Mouse (Mus musculus) large intestine, adult 2 months (tissue): ENCODE measurements at regions not wholly inside any gene's neighbourhood (a gene's known extent, or its start where the extent isn't known, plus 50 kb on each side); places are given as distances from the start of the nearest gene placed in this dataset.

Experiments
- DNase-seq: peaks from one replicate; pipeline ENCODE4 v3.0.0-alpha.2; 2012; ENCODE audit warnings: low read depth, low spot score
- WGBS: fragments of 180-500 bp; shearing (Covaris S2); methylation state at CpG from one replicate; pipeline ENCODE4 v1.1.7; 2018; 5-methylcytosine and 5-hydroxymethylcytosine counted together

- no peak for DNase-seq
- 44% methylated on average over 3 of the region's 3 CpGs for WGBS
Measured at GRCm38 (mm10) chr14:61665815-61666214, 58.6 kb downstream of the Kcnrg start.

DNA sequence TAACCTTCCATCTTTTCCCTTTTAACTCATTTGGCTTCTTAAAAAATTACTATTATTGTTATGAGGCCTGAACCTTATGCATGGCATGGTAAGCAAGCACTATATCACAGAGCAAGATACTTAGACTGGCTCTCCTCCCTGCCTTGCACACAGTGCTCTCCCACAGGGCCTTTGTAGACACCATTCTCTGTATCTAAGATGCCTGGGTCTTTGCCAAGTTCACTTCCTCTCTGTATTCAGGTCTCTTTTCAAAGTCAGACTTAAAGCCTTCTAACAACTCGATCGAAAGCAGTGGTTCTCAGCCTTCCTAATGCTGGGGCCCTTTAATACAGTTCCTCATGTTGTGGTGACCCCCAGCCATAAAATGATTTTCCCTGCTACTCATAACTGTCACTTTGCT, 65.9 kb downstream of the Kcnrg start:
- 50% methylated on average over 2 of the region's 2 CpGs for WGBS
- no peak for DNase-seq

GRCm38 (mm10) chr14:61678107-61678506, 70.8 kb downstream of the Kcnrg start:
- WGBS = 90% methylated on average over 1 of the region's 1 CpGs
- DNase-seq = no peak

DNA sequence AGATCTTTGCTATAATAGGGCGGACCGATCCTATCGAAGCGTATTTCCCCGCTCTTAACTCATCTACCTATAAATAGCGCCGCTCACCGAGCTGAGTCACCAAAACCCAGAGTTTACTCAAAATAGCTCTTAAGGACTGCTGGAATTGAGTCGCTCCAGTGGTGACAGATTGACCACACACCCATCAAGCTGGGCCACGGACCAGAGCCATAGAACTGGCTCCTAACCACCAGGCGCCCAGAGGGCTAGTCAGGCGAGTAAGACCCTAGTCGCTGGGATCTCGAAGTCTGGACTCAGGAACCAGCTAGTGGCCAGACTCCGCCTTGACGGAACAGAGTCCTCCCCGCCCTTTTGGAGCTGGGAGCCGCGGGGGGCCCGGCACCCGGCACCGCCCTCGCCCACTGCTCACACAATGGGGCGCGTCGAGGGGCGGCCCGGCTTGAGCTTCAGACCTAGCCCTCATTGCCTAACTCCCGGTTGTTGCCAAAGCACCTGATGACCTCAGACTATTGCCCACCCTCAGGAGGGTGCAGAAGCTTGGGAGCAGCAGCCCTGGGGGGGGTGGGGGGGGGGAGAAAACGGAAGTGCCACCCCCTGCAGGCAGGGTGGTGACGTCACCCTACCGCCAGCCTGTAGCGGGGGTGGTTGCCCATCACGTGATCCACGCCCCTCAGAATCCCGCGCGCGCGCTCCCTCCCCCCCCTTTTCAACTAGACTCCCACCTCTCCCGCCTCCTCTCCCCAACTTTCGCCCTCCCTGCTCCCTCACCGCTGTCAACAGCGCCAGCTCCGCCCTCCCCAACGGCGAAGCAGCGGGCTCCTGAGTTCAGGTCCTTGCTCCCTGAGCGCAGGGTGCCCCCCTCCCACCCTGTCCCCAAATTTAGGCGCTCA, 73.8 kb downstream of the Kcnrg start:
- no peak for DNase-seq
- WGBS = 1% methylated on average over 47 of the region's 50 CpGs

DNA sequence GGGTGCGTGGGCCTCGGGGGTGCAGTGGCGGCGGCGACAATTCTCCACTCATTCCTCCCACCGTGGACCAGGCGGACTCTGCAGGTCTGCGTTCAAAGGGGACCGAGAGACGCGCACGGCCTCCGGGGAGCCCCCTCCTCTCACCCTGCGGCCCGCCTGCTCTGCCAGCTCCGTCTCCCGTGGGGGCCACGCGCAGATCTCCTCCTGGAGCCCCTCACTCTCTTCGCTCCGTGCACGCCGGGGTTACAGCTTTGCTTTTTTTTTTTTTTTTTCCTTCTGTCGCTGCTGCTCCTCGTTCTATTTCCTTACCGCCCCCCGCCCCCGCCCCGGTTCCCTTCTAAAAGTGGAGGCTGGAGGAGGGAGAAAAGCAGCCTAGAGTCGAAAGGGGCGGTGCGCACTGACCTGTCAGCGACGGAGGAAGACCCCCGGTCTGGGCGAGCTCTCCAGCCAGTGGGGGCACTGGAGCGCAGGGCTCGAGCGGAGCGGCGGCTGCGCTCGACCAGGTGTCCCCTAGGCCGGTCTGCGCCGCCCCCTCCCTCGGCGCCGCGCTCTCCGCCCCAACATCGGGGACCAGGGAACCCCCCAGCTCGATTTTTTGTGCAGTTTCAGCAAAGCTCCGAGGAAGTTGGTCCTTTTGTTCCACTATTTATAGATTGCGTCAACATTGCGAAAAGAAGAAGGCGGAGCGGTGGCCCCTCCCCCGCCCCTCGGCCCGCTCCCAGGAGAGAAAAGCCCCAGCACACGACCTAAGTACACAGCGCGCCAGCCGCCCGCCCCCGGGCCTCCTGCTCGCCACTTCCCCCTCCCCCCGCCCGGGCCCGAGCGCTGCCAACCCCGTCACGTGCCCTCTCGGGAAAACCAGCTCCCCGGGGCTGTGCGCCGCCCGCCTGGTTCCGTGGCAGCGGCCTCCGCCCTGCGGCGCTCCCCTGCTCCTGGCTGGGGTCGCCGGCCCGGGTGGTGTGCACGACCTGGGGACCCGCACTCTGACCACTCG, 74.7 kb downstream of the Kcnrg start:
- under 1% methylated on average over 84 of the region's 90 CpGs for WGBS
- no peak for DNase-seq

DNA sequence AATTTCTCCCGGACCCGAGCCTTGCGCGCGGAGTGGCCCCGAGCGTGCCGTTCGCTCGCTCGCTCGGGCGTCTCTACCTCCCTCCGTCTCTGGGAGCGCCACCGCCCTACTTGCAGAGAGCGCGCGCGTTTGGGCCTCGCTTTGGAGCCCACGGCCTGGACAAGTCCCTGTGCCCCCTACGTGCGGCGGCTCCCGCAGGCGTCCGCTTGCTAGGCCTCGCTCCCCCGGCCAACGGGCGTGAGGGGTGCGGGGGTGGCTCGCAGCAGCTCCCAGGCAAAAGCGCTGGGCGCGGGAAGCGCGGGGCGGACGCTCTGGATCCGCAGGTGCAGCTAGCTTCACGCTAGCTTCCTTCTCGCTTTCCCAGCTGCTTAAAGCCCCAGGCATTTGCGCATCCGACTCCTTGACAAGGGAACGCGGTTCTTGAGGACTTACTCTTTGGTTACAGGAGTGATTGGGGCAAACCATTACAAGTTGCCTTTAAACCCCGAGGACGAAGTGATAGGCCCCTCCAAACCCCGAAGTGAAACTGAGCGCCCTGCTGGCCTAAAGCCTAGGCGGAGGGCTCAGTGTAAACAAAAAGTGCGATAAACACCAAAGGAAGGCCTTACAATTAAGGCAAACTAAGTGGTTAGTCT, 75.6 kb downstream of the Kcnrg start:
- under 1% methylated on average over 54 of the region's 54 CpGs for whole genome bisulfite sequencing
- no peak for DNase-seq

DNA sequence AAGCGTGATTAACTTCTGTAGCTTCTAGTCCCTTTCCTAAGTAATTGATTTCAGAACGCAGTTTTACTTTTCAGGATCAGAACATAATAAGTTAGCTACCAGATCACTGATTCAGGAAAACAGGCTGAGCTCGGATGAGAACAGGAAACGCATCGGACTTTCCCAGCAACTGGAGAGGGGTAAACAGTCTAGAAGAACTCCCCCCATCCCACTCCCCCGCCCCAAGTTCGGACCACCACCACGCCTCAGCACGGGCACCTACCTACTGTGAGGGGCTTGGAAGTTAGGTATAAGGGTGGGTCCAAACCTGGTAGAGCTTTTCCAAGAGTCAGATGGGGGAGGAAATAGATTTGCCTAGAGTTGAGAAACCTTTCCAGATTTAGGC, 76.1 kb downstream of the Kcnrg start:
- no peak for DNase-seq
- WGBS = 14% methylated on average over 9 of the region's 9 CpGs

GRCm38 (mm10) chr14:61683791-61684411, 76.6 kb downstream of the Kcnrg start:
- 58% methylated on average over 19 of the region's 19 CpGs for WGBS
- DNase-seq = no peak

DNA sequence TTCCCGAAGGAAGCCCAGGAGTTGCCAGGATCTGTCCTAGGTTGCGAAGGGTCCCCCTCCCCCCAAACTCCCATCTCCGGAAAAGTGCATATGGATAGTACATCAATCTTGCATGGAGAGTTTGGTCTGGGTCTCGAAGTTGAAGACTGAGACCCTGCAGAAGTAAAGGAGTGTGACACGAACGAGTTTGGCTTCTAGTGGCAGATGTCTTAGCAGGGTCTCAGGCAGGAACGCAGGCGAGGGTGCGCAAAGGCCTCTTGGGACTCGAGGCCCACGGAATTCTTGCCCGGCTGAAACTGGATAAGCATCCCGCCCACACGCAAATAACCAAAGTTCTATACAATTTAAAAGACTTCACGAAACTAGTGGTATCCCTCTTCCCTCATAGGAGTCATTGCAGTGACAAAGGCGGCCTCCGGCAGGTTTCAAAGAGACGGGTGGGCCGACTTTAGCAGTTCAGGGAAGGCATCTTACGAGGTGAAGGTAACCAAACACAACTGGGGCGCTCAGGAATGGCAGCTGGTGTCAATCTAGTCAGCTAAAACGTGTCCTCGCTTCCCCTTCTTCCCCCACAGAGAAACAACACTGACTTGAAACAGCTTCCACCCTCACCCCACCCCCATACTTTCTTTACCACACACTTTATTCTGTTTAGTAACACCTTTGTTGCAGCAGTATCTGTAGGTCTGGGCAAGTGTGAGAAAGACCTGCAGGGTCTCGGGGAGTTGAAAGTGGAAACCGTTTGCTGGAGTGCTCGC, 77.4 kb downstream of the Kcnrg start:
- DNase-seq = no peak
- WGBS = 73% methylated on average over 26 of the region's 26 CpGs

GRCm38 (mm10) chr14:61685231-61685800, 78.1 kb downstream of the Kcnrg start:
- no peak for DNase-seq
- 50% methylated on average over 12 of the region's 12 CpGs for WGBS

GRCm38 (mm10) chr14:61686101-61686691, 78.9 kb downstream of the Kcnrg start:
- no peak for DNase-seq
- 11% methylated on average over 34 of the region's 35 CpGs for WGBS

- WGBS = 2% methylated on average over 33 of the region's 33 CpGs
- DNase-seq = no peak
Measured at GRCm38 (mm10) chr14:61686821-61687341, 79.6 kb downstream of the Kcnrg start.

GRCm38 (mm10) chr14:61687346-61688012, 80.2 kb downstream of the Kcnrg start:
- no peak for DNase-seq
- WGBS = 6% methylated on average over 15 of the region's 15 CpGs

DNA sequence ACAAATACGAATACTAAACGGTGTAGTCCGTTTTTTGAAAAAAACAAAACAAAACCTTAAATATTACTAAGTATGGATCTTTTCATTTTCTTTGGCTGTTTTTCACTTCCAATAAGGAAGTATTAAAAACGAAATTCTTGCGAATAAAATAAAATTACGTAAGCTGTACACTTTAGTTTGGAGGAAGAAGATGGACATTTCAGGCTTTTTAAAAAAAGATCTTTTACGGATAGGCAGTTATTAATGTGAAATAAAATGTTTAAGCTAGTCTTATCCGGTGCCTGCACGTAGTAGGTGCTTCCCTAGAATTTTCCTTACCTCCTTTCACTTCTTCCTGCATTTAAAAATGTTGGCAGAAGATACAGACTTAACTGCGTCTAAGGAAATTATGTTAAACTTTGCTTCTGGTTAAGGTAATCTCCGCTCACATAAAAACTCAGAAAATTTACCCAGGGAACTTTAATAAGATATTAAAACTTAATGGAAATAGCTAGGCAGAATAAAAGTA, 80.8 kb downstream of the Kcnrg start:
- DNase-seq = no peak
- WGBS = 15% methylated on average over 11 of the region's 11 CpGs

GRCm38 (mm10) chr14:61688666-61689065, 81.4 kb downstream of the Kcnrg start:
- DNase-seq = no peak
- WGBS = 11% methylated on average over 9 of the region's 9 CpGs

DNA sequence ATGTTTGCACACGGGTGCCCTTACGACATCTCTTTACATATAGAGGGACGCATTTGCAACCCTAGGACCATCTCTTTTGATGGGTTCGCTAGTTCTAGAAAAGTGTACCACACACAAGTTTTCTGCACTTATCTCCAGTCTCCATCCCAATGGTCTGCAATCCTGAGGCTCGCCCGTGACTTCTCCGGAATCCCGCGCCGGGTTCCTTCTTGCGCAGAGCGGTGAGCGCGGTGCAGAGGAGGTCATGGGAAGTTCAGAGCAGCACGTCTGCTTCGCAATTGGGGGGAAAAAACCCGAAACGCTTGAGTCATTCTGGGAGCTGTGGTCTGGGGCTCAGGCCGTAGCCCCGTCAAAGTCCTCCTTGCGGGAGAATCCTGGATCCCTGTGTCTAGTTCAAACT, 82.0 kb downstream of the Kcnrg start:
- 16% methylated on average over 21 of the region's 21 CpGs for WGBS
- DNase-seq = no peak

- DNase-seq = no peak
- WGBS = 51% methylated on average over 24 of the region's 24 CpGs
Measured at GRCm38 (mm10) chr14:61689776-61690175, 82.5 kb downstream of the Kcnrg start.
